Mouse (Mus musculus): ENCODE measurements around the gene Pnmt. TPM values are rescaled to one million over a fixed set of nuclear protein-coding genes. Genes with fewer than 3 reads are reported as not detected.

The Pnmt gene
- 0.70 and 0.86 TPM in 2 replicates for polyA plus RNA-seq (2014; fragmentation: Nextera tagmentation; extraction: Ambion mirVana)

DNA sequence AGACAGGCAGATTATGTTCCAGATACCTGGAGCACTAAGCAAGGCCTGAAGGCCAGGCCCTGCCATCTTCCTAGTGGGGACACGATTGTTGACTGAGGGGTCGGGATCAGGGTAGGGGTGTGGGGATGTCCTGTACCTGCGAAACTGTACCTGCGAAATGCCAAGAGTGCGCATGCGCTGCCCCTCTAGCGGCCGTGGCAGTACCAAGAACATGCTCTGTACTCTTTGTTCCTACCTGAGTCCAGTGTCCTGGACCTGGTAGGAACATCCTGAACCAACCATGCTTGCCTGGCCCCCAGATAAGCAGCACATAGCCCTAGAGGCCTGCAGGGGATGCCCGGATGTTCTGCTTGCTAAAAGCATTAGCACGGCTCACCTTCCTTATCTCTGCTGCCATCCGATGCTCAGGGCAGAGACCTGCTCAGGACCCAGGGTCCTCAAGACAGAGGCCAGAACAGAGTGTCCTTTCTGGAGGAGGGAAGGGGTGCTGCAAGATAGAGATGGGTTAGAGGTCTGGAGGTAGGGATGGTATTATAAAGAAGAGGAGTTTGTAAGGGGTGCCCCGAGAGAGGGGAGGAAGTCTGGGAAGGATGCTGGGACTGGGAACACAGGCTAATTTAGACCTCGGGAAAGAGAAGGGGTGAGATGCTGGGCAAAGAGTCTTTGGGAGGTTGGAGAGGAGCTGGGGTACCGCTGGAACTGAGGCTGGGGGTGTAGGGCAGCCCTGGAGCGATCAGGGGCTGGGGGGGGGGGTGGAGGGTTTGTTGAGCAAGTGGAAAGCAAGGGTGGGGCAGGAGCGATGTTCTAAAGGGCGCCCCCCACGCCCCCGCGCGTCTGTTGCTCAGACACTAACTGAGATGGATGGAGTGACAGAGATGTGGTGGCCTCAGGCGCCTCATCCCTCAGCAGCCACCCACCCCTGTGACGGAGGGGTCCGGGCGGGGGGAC is at the start of gene Pnmt:
Pnmt (plus strand) TSS at position 813 of the 948 bp plus-strand sequence.
- H3K27ac ChIP-seq (replicated peaks in 1 of 2; ENCODE audit: control insufficient read depth in 1 of 2, insufficient read depth in 1 of 2, low read depth in 2 of 2, low read length in 2 of 2): peak within 1 kb of the TSS in 1 of 2 experiments; percentile 91; a peak in 2 of 4 replicates
- H3K9ac ChIP-seq (ENCODE audit: low read length): peak within 1 kb of the TSS; percentile 89
- peaks cover 12% of the 10 kb centered on the region; the same call in 1 of the 2 replicates for H3K27me3 ChIP-seq (ENCODE audit: control insufficient read depth, insufficient read depth, low read length)
- ATAC-seq (ENCODE audit: insufficient number of reproducible peaks, insufficient read depth, low FRiP score, low read depth): no peak
- H3K4me2 ChIP-seq (ENCODE audit: low read length): peak within 1 kb of the TSS; percentile 73
- 0 out of 4 replicates have a peak within 1 kb of the TSS, but pooled peaks of 1 of the 2 experiments have one; percentile 53 for H3K4me3 ChIP-seq (ENCODE audit: control insufficient read depth in 1 of 2, insufficient read depth in 1 of 2, low read depth in 1 of 2, low read length in 2 of 2)
- 47% methylated on average over 25 of the region's 25 CpGs for WGBS
- peaks cover 42 to 66% of the 10 kb centered on the region in 2 experiments for H3K4me1 ChIP-seq (ENCODE audit: control insufficient read depth in 2 of 2, insufficient read depth in 2 of 2, low read length in 2 of 2)
- no peaks in the 10 kb centered on the region for H3K9me3 ChIP-seq (ENCODE audit: control insufficient read depth, low read length)
- peaks cover 1% of the 10 kb centered on the region for H3K36me3 ChIP-seq (ENCODE audit: control insufficient read depth, insufficient read depth, low read length)

DNA sequence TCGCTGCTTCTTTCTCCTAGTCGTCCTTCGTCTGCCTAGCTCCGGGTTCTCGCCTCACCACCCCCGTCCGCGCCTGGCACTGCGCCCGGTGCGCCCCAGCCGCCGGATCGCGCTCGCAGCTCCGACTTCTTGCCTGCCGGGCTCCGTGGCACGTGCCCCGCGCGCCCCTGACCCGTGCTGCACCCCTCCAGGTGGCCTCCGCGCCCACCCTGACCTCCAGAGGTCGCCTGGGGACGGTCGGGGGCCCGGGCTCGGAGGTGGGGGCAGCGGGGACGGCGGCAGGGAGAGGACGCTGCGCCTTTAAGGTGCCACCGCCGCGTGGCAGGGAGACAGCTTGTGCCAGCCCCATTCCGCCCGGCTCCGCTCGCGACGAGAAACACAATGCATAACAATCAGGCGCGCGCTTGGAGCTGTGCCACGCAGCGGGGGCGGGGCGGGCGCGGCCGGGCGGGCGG is 47.7 kb upstream of the Pnmt start:
- Histone ChIP-seq H3K27me3 (ENCODE audit: control insufficient read depth, insufficient read depth, low read length) (peaks cover 77% of the 10 kb centered on the region), H3K27ac (replicated peaks in 1 of 2; ENCODE audit: control insufficient read depth in 1 of 2, insufficient read depth in 1 of 2, low read depth in 2 of 2, low read length in 2 of 2) (no peak overlapping the region), H3K4me1 (ENCODE audit: control insufficient read depth in 2 of 2, insufficient read depth in 2 of 2, low read length in 2 of 2) (peaks cover 9 to 24% of the 10 kb centered on the region in 2 experiments; a peak in 3 of 4 replicates), H3K4me2 (ENCODE audit: low read length) (peak overlapping the region; percentile 99), H3K4me3 (ENCODE audit: control insufficient read depth in 1 of 2, insufficient read depth in 1 of 2, low read depth in 1 of 2, low read length in 2 of 2) (peak overlapping the region; percentile 53 to 60), H3K36me3 (ENCODE audit: control insufficient read depth, insufficient read depth, low read length) (no peaks in the 10 kb centered on the region), H3K9me3 (ENCODE audit: control insufficient read depth, low read length) (no peaks in the 10 kb centered on the region), H3K9ac (ENCODE audit: low read length) (peak overlapping the region; percentile 74)
- WGBS: under 1% methylated on average over 48 of the region's 57 CpGs
- no peak for ATAC-seq (ENCODE audit: insufficient number of reproducible peaks, insufficient read depth, low FRiP score, low read depth)

DNA sequence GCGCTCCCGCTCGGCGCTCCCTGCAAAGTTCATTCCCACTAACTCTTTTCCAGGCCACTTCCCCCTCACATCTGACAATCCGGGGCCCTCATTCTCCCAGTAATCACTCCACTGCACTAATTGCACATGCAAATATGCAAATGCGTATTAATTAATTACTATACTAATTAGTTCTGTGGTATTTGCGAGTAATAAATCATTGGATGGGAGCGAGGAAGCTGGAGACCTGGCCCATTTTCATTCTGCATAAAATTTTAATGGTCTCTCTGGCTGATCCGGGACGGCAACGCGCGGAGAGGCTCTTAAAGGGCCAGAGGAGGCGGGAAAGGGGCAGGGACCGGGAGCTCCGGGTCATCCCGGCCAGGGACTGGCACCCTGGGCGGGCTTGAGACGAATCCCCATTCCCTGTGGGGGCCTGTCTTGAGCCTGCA is 47.2 kb upstream of the Pnmt start:
- peaks cover 71% of the 10 kb centered on the region for H3K27me3 ChIP-seq (ENCODE audit: control insufficient read depth, insufficient read depth, low read length)
- H3K4me1 ChIP-seq (ENCODE audit: control insufficient read depth in 2 of 2, insufficient read depth in 2 of 2, low read length in 2 of 2): peaks cover 9 to 24% of the 10 kb centered on the region in 2 experiments; a peak in 3 of 4 replicates
- H3K36me3 ChIP-seq (ENCODE audit: control insufficient read depth, insufficient read depth, low read length): no peaks in the 10 kb centered on the region
- H3K27ac ChIP-seq (replicated peaks in 1 of 2; ENCODE audit: control insufficient read depth in 1 of 2, insufficient read depth in 1 of 2, low read depth in 2 of 2, low read length in 2 of 2): no peak overlapping the region
- ATAC-seq (ENCODE audit: insufficient number of reproducible peaks, insufficient read depth, low FRiP score, low read depth): no peak
- peak overlapping the region; percentile 53 to 60 for H3K4me3 ChIP-seq (ENCODE audit: control insufficient read depth in 1 of 2, insufficient read depth in 1 of 2, low read depth in 1 of 2, low read length in 2 of 2)
- H3K4me2 ChIP-seq (ENCODE audit: low read length): peak overlapping the region; percentile 99
- H3K9ac ChIP-seq (ENCODE audit: low read length): peak overlapping the region; percentile 74
- no peaks in the 10 kb centered on the region for H3K9me3 ChIP-seq (ENCODE audit: control insufficient read depth, low read length)
- WGBS: under 1% methylated on average over 19 of the region's 19 CpGs

DNA sequence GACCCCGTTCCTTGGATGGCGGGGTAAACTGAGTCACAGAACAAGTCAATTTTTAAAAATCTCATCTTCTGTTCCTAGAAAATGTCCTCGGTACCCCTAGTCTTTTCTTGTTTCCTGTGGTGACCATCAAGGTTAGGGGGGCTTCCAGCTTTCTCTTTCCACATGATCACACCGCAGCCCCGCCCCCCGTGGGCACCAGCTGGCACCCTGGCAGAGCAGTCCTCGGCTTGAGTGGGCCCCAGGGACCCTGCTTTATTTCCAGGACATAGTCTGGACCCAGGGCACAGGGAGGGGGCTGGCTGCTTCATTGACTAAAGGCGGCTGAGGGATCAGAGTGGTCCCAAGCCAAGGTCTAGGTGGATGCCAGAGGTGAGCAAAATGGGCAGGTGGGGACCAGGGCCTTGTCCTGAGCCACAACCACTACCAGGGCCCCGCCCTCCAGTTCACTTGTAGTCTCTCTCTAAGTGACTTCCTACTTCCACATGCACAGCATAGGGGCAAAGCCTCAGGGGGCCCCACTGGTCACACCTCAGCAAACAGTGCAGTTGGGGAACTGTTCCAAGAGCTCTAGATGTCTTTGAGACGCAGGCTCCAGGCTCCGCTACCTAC is 46.5 kb upstream of the Pnmt start:
- peak overlapping the region in 1 of 2 experiments; percentile 60; a peak in 2 of 4 replicates for H3K4me3 ChIP-seq (ENCODE audit: control insufficient read depth in 1 of 2, insufficient read depth in 1 of 2, low read depth in 1 of 2, low read length in 2 of 2)
- peak overlapping the region; percentile 74; the same call in 1 of the 2 replicates for H3K9ac ChIP-seq (ENCODE audit: low read length)
- H3K27me3 ChIP-seq (ENCODE audit: control insufficient read depth, insufficient read depth, low read length): peaks cover 64% of the 10 kb centered on the region
- WGBS: 15% methylated on average over 11 of the region's 11 CpGs
- H3K27ac ChIP-seq (replicated peaks in 1 of 2; ENCODE audit: control insufficient read depth in 1 of 2, insufficient read depth in 1 of 2, low read depth in 2 of 2, low read length in 2 of 2): no peak overlapping the region
- H3K4me2 ChIP-seq (ENCODE audit: low read length): peak overlapping the region; percentile 99
- H3K9me3 ChIP-seq (ENCODE audit: control insufficient read depth, low read length): no peaks in the 10 kb centered on the region
- H3K4me1 ChIP-seq (ENCODE audit: control insufficient read depth in 2 of 2, insufficient read depth in 2 of 2, low read length in 2 of 2): peaks cover 9 to 18% of the 10 kb centered on the region in 2 experiments; a peak in 3 of 4 replicates
- ATAC-seq (ENCODE audit: insufficient number of reproducible peaks, insufficient read depth, low FRiP score, low read depth): no peak
- H3K36me3 ChIP-seq (ENCODE audit: control insufficient read depth, insufficient read depth, low read length): no peaks in the 10 kb centered on the region

DNA sequence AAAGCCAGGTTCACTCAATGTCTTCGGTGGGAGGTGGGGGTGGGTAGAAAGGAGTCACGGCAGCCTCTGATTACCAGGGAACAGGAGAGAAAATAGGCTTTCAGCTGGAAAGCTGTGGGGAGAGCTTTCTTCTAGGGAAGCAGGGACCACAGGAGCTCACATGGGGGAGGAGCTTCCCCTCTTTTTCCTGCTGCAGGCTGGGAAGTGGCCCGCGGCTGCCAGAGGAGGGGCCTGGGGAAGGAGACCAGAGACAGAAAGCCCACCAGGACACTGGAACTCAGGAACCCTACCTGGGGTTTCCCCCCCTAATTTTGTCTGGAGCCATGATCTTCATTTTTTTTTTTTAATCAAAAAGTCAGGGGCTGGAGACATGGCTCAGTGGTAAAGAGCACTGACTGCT is 45.7 kb upstream of the Pnmt start:
- H3K27me3 ChIP-seq (ENCODE audit: control insufficient read depth, insufficient read depth, low read length): peaks cover 56% of the 10 kb centered on the region
- ATAC-seq (ENCODE audit: insufficient number of reproducible peaks, insufficient read depth, low FRiP score, low read depth): no peak
- no peak overlapping the region for H3K4me2 ChIP-seq (ENCODE audit: low read length)
- WGBS: 5% methylated on average over 4 of the region's 4 CpGs
- no peak overlapping the region for H3K9ac ChIP-seq (ENCODE audit: low read length)
- no peak overlapping the region for H3K27ac ChIP-seq (replicated peaks in 1 of 2; ENCODE audit: control insufficient read depth in 1 of 2, insufficient read depth in 1 of 2, low read depth in 2 of 2, low read length in 2 of 2)
- no peaks in the 10 kb centered on the region for H3K9me3 ChIP-seq (ENCODE audit: control insufficient read depth, low read length)
- no peak overlapping the region for H3K4me3 ChIP-seq (ENCODE audit: control insufficient read depth in 1 of 2, insufficient read depth in 1 of 2, low read depth in 1 of 2, low read length in 2 of 2)
- peaks cover 11 to 18% of the 10 kb centered on the region in 2 experiments; a peak in 3 of 4 replicates for H3K4me1 ChIP-seq (ENCODE audit: control insufficient read depth in 2 of 2, insufficient read depth in 2 of 2, low read length in 2 of 2)
- no peaks in the 10 kb centered on the region for H3K36me3 ChIP-seq (ENCODE audit: control insufficient read depth, insufficient read depth, low read length)

DNA sequence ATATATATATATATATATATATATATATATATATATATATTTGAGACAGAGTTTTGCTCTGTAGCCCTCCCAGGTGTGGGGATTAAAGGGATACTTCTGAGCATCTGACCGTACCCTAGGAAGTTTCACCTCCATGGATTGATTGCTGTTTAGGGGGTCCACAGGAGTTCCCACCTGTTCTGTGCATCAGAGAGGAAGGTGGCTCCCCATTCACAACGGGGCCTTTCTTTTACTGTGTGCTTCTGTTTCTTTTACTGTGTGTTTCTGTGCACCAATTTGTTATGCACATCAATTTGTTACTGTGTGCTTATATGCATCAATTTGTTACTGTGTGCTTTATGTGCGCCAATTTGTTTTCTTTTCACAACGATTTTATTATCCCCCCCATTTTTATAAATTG is 45.1 kb upstream of the Pnmt start:
- no peaks in the 10 kb centered on the region for H3K9me3 ChIP-seq (ENCODE audit: control insufficient read depth, low read length)
- ATAC-seq (ENCODE audit: insufficient number of reproducible peaks, insufficient read depth, low FRiP score, low read depth): no peak
- no peak overlapping the region for H3K27ac ChIP-seq (replicated peaks in 1 of 2; ENCODE audit: control insufficient read depth in 1 of 2, insufficient read depth in 1 of 2, low read depth in 2 of 2, low read length in 2 of 2)
- WGBS: 62% methylated on average over 4 of the region's 4 CpGs
- peaks cover 11 to 21% of the 10 kb centered on the region in 2 experiments; a peak in 3 of 4 replicates for H3K4me1 ChIP-seq (ENCODE audit: control insufficient read depth in 2 of 2, insufficient read depth in 2 of 2, low read length in 2 of 2)
- H3K36me3 ChIP-seq (ENCODE audit: control insufficient read depth, insufficient read depth, low read length): no peaks in the 10 kb centered on the region
- peaks cover 53% of the 10 kb centered on the region for H3K27me3 ChIP-seq (ENCODE audit: control insufficient read depth, insufficient read depth, low read length)
- no peak overlapping the region for H3K4me3 ChIP-seq (ENCODE audit: control insufficient read depth in 1 of 2, insufficient read depth in 1 of 2, low read depth in 1 of 2, low read length in 2 of 2)
- no peak overlapping the region for H3K9ac ChIP-seq (ENCODE audit: low read length)
- no peak overlapping the region for H3K4me2 ChIP-seq (ENCODE audit: low read length)
